Mouse (Mus musculus) limb, embryonic 12.5 days (tissue): ENCODE measurements around the gene Olfr1080. TPM values are rescaled to one million over a fixed set of nuclear protein-coding genes. Genes with fewer than 3 reads are reported as not detected.
"Not testable (repeated sequence)": the region's sequence is repeated elsewhere in the genome, so short reads cannot be mapped to it uniquely, and the experiment has no call there.

Experiments used
- ATAC-seq: fragments of 200-750 bp; cut with Nextera tagmentation; 2 replicates; pipeline ENCODE4 v1.8.0; 2017; ENCODE audit warnings: low read depth, moderate TSS enrichment; ENCODE audit not compliant: insufficient number of reproducible peaks, insufficient read depth, low FRiP score, low TSS enrichment
- H3K27ac ChIP-seq: fragments of 300-500 bp; sonication (generic); 2 replicates; pipeline ENCODE4 v1.5.1; 2016; ENCODE audit warnings: mild to moderate bottlenecking, moderate library complexity
- H3K27me3 ChIP-seq: fragments of 300-500 bp; sonication (generic); 2 replicates; pipeline ENCODE4 v1.6.1; 2016; ENCODE audit warnings: mild to moderate bottlenecking, moderate library complexity
- H3K36me3 ChIP-seq: fragments of 300-500 bp; sonication (generic); 2 replicates; pipeline ENCODE4 v1.6.1; 2016; ENCODE audit warnings: mild to moderate bottlenecking, moderate library complexity
- H3K4me1 ChIP-seq: fragments of 300-500 bp; sonication (generic); replicated peaks from 2 replicates; pipeline ENCODE4 v1.6.1; 2016
- H3K4me2 ChIP-seq: fragments of 300-500 bp; sonication (generic); 2 replicates; pipeline ENCODE4 v1.6.1; 2016; ENCODE audit warnings: mild to moderate bottlenecking, moderate library complexity
- H3K4me3 ChIP-seq: fragments of 300-500 bp; sonication (generic); replicated peaks from 2 replicates; pipeline ENCODE4 v1.5.1; 2016; ENCODE audit warnings: mild to moderate bottlenecking
- H3K9ac ChIP-seq: fragments of 300-500 bp; sonication (generic); replicated peaks from 2 replicates; pipeline ENCODE4 v1.6.1; 2016; ENCODE audit warnings: mild to moderate bottlenecking, moderate library complexity
- H3K9me3 ChIP-seq: fragments of 300-500 bp; sonication (generic); 2 replicates; pipeline ENCODE4 v1.6.1; 2016; ENCODE audit warnings: mild to moderate bottlenecking, moderate library complexity
- WGBS: fragments of 180-500 bp; shearing (Covaris S2); methylation state at CpG from one replicate; pipeline ENCODE4 v1.1.7; 2016; 5-methylcytosine and 5-hydroxymethylcytosine counted together
- polyA plus RNA-seq: library from polyadenylated mRNA; unstranded; fragments of >200 nt; fragmentation: Nextera tagmentation; extraction: Ambion mirVana; gene quantifications from 2 replicates; pipeline ENCODE4 v1.2.1, GENCODE M21; 2016

Gene Olfr1080
- not detected in 2 replicates for polyA plus RNA-seq

DNA sequence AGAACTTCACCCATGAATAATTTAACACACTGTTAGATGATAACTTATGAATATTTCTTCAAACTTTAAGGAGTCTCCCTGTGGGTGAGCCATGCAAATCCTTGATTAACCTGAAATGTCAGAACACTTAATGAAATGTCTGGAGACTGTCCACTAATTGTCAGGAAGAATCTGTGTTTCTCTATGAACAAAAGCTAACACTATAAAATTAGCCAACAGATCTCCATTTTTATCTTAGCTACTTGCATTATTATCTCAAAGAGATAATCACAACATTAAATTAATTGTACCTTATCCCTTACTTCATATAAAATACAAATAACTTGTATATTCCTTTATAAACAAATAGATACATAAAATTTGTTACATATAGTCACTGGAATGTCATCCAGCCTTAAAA is at the start of gene Olfr1080:
Olfr1080 (minus strand) TSS at position 101 of the 400 bp plus-strand sequence.
- not testable (repeated sequence) for H3K27me3 ChIP-seq, H3K9me3 ChIP-seq, H3K4me3 ChIP-seq, H3K4me2 ChIP-seq, H3K36me3 ChIP-seq, H3K27ac ChIP-seq, H3K4me1 ChIP-seq, ATAC-seq, H3K9ac ChIP-seq

DNA sequence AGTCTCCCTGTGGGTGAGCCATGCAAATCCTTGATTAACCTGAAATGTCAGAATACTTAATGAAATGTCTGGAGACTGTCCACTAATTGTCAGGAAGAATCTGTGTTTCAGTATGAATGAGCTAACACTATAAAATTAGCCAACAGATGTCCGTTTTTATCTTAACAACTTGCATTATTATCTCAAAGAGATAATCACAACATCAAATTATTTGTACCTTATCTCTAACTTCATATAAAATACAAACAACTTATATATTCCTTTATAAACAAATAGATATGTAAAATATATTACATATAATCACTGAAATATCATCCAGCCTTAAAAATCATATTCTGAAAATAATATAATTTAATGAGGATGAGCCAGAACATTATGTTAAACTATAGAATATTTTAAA is 40.8 kb upstream of the Olfr1080 start, which contains the start of gene Olfr1082:
Olfr1082 (minus strand) TSS at position 101 of the 400 bp plus-strand sequence.
- WGBS = 69% methylated on average over 1 of the region's 1 CpGs
- not testable (repeated sequence) for H3K4me1 ChIP-seq, H3K36me3 ChIP-seq, H3K27ac ChIP-seq, H3K9ac ChIP-seq, H3K4me2 ChIP-seq, ATAC-seq, H3K9me3 ChIP-seq, H3K27me3 ChIP-seq, H3K4me3 ChIP-seq

GRCm38 (mm10) chr2:86542380-86542779 is 15.7 kb downstream of the Olfr1080 start, which contains the start of gene Olfr1079:
Gene Olfr1079, minus strand, starts transcription at chr2:86542480.
- Histone ChIP-seq H3K27ac (no peak within 1 kb of the TSS), H3K4me3 (no peak within 1 kb of the TSS), H3K9me3 (no peaks in the 10 kb centered on the region), H3K9ac (no peak within 1 kb of the TSS), H3K27me3 (no peaks in the 10 kb centered on the region), H3K4me2 (no peak within 1 kb of the TSS), H3K4me1 (no peaks in the 10 kb centered on the region), H3K36me3 (no peaks in the 10 kb centered on the region)
- 59% methylated on average over 1 of the region's 1 CpGs for WGBS
- ATAC-seq = no peak

DNA sequence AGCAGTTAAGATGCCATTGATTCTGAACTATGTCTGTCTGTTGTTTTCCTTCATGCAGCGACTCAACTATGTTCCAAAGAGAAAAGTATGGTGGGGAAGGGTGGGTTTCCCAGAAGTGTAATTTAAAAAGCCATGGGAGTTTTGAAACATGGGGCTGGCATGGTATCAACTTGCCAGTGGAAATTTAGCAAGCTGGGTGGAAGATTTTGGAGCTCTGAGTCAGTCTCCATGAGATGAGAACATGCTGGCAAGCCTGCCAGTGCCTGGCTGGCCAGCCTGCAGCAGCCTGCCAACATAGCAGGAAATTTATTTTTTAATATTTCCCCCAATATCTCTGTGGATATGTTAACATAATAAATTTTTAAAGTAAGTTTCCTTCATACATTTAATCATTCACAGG is 27.0 kb downstream of the Olfr1080 start:
- Histone ChIP-seq H3K9me3 (no peaks in the 10 kb centered on the region), H3K27ac (no peak overlapping the region), H3K4me3 (no peak overlapping the region), H3K9ac (no peak overlapping the region), H3K27me3 (no peaks in the 10 kb centered on the region), H3K4me2 (no peak overlapping the region), H3K4me1 (no peaks in the 10 kb centered on the region), H3K36me3 (no peaks in the 10 kb centered on the region)
- ATAC-seq = no peak
- 72% methylated on average over 1 of the region's 1 CpGs for WGBS

DNA sequence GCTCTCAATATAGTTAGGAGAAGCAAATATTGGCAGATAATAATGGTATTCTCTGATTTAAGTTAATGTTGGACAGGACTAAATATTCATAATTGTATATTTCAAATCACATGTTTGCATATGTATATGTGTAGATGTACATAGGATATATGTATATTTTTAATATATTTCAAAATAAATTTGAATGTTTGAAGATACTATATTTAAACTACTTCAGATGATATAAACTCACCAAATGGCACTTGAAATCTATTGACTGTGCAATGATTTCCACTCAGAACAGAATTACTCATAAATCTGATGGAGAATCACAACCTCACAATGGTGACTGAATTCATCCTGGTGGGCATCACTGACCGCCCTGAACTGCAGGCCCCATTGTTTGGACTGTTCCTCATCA is 49.9 kb downstream of the Olfr1080 start, which contains the start of gene Olfr1076:
Olfr1076 (plus strand) TSS at position 301 of the 400 bp plus-strand sequence.
- Histone ChIP-seq H3K27me3 (no peaks in the 10 kb centered on the region), H3K27ac (no peak within 1 kb of the TSS), H3K4me1 (no peaks in the 10 kb centered on the region), H3K9me3 (no peaks in the 10 kb centered on the region), H3K4me2 (no peak within 1 kb of the TSS), H3K9ac (no peak within 1 kb of the TSS), H3K36me3 (no peaks in the 10 kb centered on the region), H3K4me3 (no peak within 1 kb of the TSS)
- 75% methylated on average over 1 of the region's 1 CpGs for WGBS
- ATAC-seq = no peak

Other genes starting within 250 kb of the Olfr1080 start
- not detected in 2 replicates for gene Olfr1053, start 243.0 kb downstream of the Olfr1080 start, polyA plus RNA-seq
- gene Olfr1054, start 222.8 kb downstream of the Olfr1080 start, polyA plus RNA-seq = not detected in 2 replicates
- gene Olfr1055, start 208.0 kb downstream of the Olfr1080 start, polyA plus RNA-seq = not detected in 2 replicates
- not detected in 2 replicates for gene Olfr1056, start 195.8 kb downstream of the Olfr1080 start, polyA plus RNA-seq
- not detected in 2 replicates for gene Olfr1057, start 179.8 kb downstream of the Olfr1080 start, polyA plus RNA-seq
- gene Olfr1058, start 169.7 kb downstream of the Olfr1080 start, polyA plus RNA-seq = not detected in 2 replicates
- not detected in 2 replicates for gene Olfr1061, start 144.2 kb downstream of the Olfr1080 start, polyA plus RNA-seq
- gene Olfr1062, start 131.5 kb downstream of the Olfr1080 start, polyA plus RNA-seq = not detected in 2 replicates
- gene Olfr1065, start 107.6 kb downstream of the Olfr1080 start, polyA plus RNA-seq = not detected in 2 replicates
- not detected in 2 replicates for gene Olfr1066, start 102.0 kb downstream of the Olfr1080 start, polyA plus RNA-seq
- not detected in 2 replicates for gene Olfr228, start 70.8 kb downstream of the Olfr1080 start, polyA plus RNA-seq
- not detected in 2 replicates for gene Olfr1076, start 49.8 kb downstream of the Olfr1080 start, polyA plus RNA-seq
- gene Olfr1079, start 15.8 kb downstream of the Olfr1080 start, polyA plus RNA-seq = not detected in 2 replicates
- not detected in 2 replicates for gene Olfr1082, start 40.7 kb upstream of the Olfr1080 start, polyA plus RNA-seq
- not detected in 2 replicates for gene Olfr1084, start 81.5 kb upstream of the Olfr1080 start, polyA plus RNA-seq
- gene Olfr1085, start 103.8 kb upstream of the Olfr1080 start, polyA plus RNA-seq = not detected in 2 replicates
- gene Olfr1086, start 121.9 kb upstream of the Olfr1080 start, polyA plus RNA-seq = not detected in 2 replicates
- gene Olfr1087, start 140.2 kb upstream of the Olfr1080 start, polyA plus RNA-seq = not detected in 2 replicates
- gene Olfr1089, start 175.5 kb upstream of the Olfr1080 start, polyA plus RNA-seq = not detected in 2 replicates
- gene Olfr1090, start 200.8 kb upstream of the Olfr1080 start, polyA plus RNA-seq = not detected in 2 replicates
- not detected in 2 replicates for gene Olfr1093, start 224.2 kb upstream of the Olfr1080 start, polyA plus RNA-seq